Mouse (Mus musculus) liver, postnatal 0 days (tissue): ENCODE data around the gene Cir1.

Experiments
- CTCF ChIP-seq: sonication (generic); IDR thresholded peaks from 2 replicates; pipeline ENCODE4 v1.5.1; 2016; ENCODE audit warnings: antibody characterized with exemption, low read depth
- EP300 ChIP-seq: IDR thresholded peaks from 2 replicates; pipeline ENCODE4 v1.6.1; 2016; ENCODE audit warnings: antibody characterized with exemption, low read depth, mild to moderate bottlenecking

- TF ChIP-seq CTCF, result no peak
- no peak for TF ChIP-seq EP300
Observed at GRCm38 (mm10) chr2:73347136-73347535, 34.6 kb upstream of the Cir1 start.
